Mouse (Mus musculus) liver, embryonic 12.5 days (tissue): ENCODE results near the gene Plppr4. TPM values are rescaled to one million over a fixed set of nuclear protein-coding genes. Genes with fewer than 3 reads are reported as not detected.

Source experiments
- ATAC-seq: fragments of 200-750 bp; cut with Nextera tagmentation; 2 replicates; pipeline ENCODE4 v1.8.0; 2017; ENCODE audit warnings: moderate number of reproducible peaks, mild to moderate bottlenecking, moderate library complexity
- H3K27ac ChIP-seq: fragments of 300-500 bp; sonication (generic); 2 replicates; pipeline ENCODE4 v1.5.1; 2016; ENCODE audit warnings: mild to moderate bottlenecking
- H3K27me3 ChIP-seq: fragments of 300-500 bp; sonication (generic); replicated peaks from 2 replicates; pipeline ENCODE4 v1.6.1; 2016; ENCODE audit warnings: mild to moderate bottlenecking, moderate library complexity
- H3K36me3 ChIP-seq: fragments of 300-500 bp; sonication (generic); 2 replicates; pipeline ENCODE4 v1.6.1; 2016; ENCODE audit warnings: mild to moderate bottlenecking, moderate library complexity
- H3K4me1 ChIP-seq: fragments of 300-500 bp; sonication (generic); 2 replicates; pipeline ENCODE4 v1.6.1; 2016
- H3K4me2 ChIP-seq: fragments of 300-500 bp; sonication (generic); 2 replicates; pipeline ENCODE4 v1.6.1; 2016; ENCODE audit warnings: mild to moderate bottlenecking, moderate library complexity
- H3K4me3 ChIP-seq: fragments of 300-500 bp; sonication (generic); 2 replicates; pipeline ENCODE4 v1.5.1; 2016; ENCODE audit warnings: mild to moderate bottlenecking, moderate library complexity
- H3K9ac ChIP-seq: fragments of 300-500 bp; sonication (generic); 2 replicates; pipeline ENCODE4 v1.6.1; 2016; ENCODE audit warnings: mild to moderate bottlenecking, moderate library complexity
- H3K9me3 ChIP-seq: fragments of 300-500 bp; sonication (generic); replicated peaks from 2 replicates; pipeline ENCODE4 v1.6.1; 2016; ENCODE audit warnings: mild to moderate bottlenecking, moderate library complexity
- WGBS: fragments of 180-500 bp; shearing (Covaris S2); methylation state at CpG from one replicate; pipeline ENCODE4 v1.1.7; 2016; ENCODE audit not compliant: insufficient replicate concordance; 5-methylcytosine and 5-hydroxymethylcytosine counted together
- polyA plus RNA-seq: library from polyadenylated mRNA; unstranded; fragments of >200 nt; fragmentation: Nextera tagmentation; extraction: Ambion mirVana; gene quantifications from 2 replicates; pipeline ENCODE4 v1.2.1, GENCODE M21; 2016

The Plppr4 gene
- polyA plus RNA-seq = 0.06 TPM in 1 of 2 replicates, not detected in the other

GRCm38 (mm10) chr3:117360528-117360927, at the start of gene Plppr4:
Plppr4 (minus strand) TSS chr3:117360876.
- peak within 1 kb of the TSS; percentile 39 for H3K4me3 ChIP-seq
- H3K36me3 ChIP-seq = no peaks in the 10 kb centered on the region
- no peak within 1 kb of the TSS for H3K27ac ChIP-seq
- no peaks in the 10 kb centered on the region for H3K4me1 ChIP-seq
- peak within 1 kb of the TSS; percentile 65 for H3K4me2 ChIP-seq
- H3K9me3 ChIP-seq = no peaks in the 10 kb centered on the region
- no peak for ATAC-seq
- H3K27me3 ChIP-seq = peaks cover 25% of the 10 kb centered on the region
- H3K9ac ChIP-seq = 0 out of 2 replicates have a peak within 1 kb of the TSS, but pooled peaks have one; percentile 12
- 37% methylated on average over 5 of the region's 5 CpGs for WGBS

- ATAC-seq = no peak
- H3K9ac ChIP-seq = no peak overlapping the region
- H3K4me2 ChIP-seq = no peak overlapping the region
- H3K4me1 ChIP-seq = no peaks in the 10 kb centered on the region
- 73% methylated on average over 2 of the region's 2 CpGs for WGBS
- no peaks in the 10 kb centered on the region for H3K36me3 ChIP-seq
- H3K27ac ChIP-seq = no peak overlapping the region
- no peak overlapping the region for H3K4me3 ChIP-seq
- H3K27me3 ChIP-seq = no peaks in the 10 kb centered on the region
- no peaks in the 10 kb centered on the region for H3K9me3 ChIP-seq
These were observed 45.1 kb upstream of the Plppr4 start for GRCm38 (mm10) chr3:117405821-117406220.

GRCm38 (mm10) chr3:117403740-117404139, 43.1 kb upstream of the Plppr4 start:
- no peaks in the 10 kb centered on the region for H3K27me3 ChIP-seq
- H3K4me3 ChIP-seq = no peak overlapping the region
- WGBS = 60% methylated on average over 3 of the region's 3 CpGs
- no peaks in the 10 kb centered on the region for H3K4me1 ChIP-seq
- no peak overlapping the region for H3K27ac ChIP-seq
- H3K36me3 ChIP-seq = no peaks in the 10 kb centered on the region
- no peaks in the 10 kb centered on the region for H3K9me3 ChIP-seq
- ATAC-seq = no peak
- H3K4me2 ChIP-seq = no peak overlapping the region
- no peak overlapping the region for H3K9ac ChIP-seq

GRCm38 (mm10) chr3:117366041-117366440, 5.4 kb upstream of the Plppr4 start:
- no peaks in the 10 kb centered on the region for H3K4me1 ChIP-seq
- no peaks in the 10 kb centered on the region for H3K9me3 ChIP-seq
- no peak for ATAC-seq
- H3K27me3 ChIP-seq = peaks cover 3% of the 10 kb centered on the region
- no peak overlapping the region for H3K9ac ChIP-seq
- no peak overlapping the region for H3K4me2 ChIP-seq
- H3K36me3 ChIP-seq = no peaks in the 10 kb centered on the region
- no peak overlapping the region for H3K4me3 ChIP-seq
- H3K27ac ChIP-seq = no peak overlapping the region
- WGBS = 59% methylated on average over 1 of the region's 1 CpGs

GRCm38 (mm10) chr3:117359686-117360521, 772 bp downstream of the Plppr4 start:
- peak overlapping the region; percentile 65 for H3K4me2 ChIP-seq
- WGBS = 3% methylated on average over 44 of the region's 46 CpGs

GRCm38 (mm10) chr3:117358981-117359628, 1.6 kb downstream of the Plppr4 start:
- no peak for ATAC-seq
- Histone ChIP-seq H3K27me3 (peaks cover 25% of the 10 kb centered on the region), H3K4me1 (no peaks in the 10 kb centered on the region), H3K4me3 (no peak overlapping the region), H3K9ac (no peak overlapping the region), H3K27ac (no peak overlapping the region), H3K9me3 (no peaks in the 10 kb centered on the region), H3K36me3 (no peaks in the 10 kb centered on the region), H3K4me2 (no peak overlapping the region)
- WGBS = 57% methylated on average over 5 of the region's 5 CpGs

More at GRCm38 (mm10) chr3:117359686-117360521, 772 bp downstream of the Plppr4 start:
- no peaks in the 10 kb centered on the region for H3K4me1 ChIP-seq
- no peaks in the 10 kb centered on the region for H3K36me3 ChIP-seq
- no peak overlapping the region for H3K27ac ChIP-seq
- no peaks in the 10 kb centered on the region for H3K9me3 ChIP-seq
- peak; percentile 51; the same call in 1 of the 2 replicates for ATAC-seq
- peaks cover 25% of the 10 kb centered on the region for H3K27me3 ChIP-seq
- peak overlapping the region; percentile 39 for H3K4me3 ChIP-seq
- 0 out of 2 replicates have a peak overlapping the region, but pooled peaks have one; percentile 12 for H3K9ac ChIP-seq

GRCm38 (mm10) chr3:117357367-117357766, 3.3 kb downstream of the Plppr4 start:
- Histone ChIP-seq H3K4me2 (no peak overlapping the region), H3K9me3 (no peaks in the 10 kb centered on the region), H3K9ac (no peak overlapping the region), H3K27me3 (peaks cover 25% of the 10 kb centered on the region), H3K4me3 (no peak overlapping the region), H3K36me3 (no peaks in the 10 kb centered on the region), H3K4me1 (no peaks in the 10 kb centered on the region), H3K27ac (no peak overlapping the region)
- no peak for ATAC-seq
- WGBS = 58% methylated on average over 3 of the region's 3 CpGs

GRCm38 (mm10) chr3:117353940-117354339, 6.7 kb downstream of the Plppr4 start:
- Histone ChIP-seq H3K4me2 (no peak overlapping the region), H3K4me3 (no peak overlapping the region), H3K9ac (no peak overlapping the region), H3K27me3 (peaks cover 1% of the 10 kb centered on the region; the same call in 1 of the 2 replicates), H3K9me3 (no peaks in the 10 kb centered on the region), H3K27ac (no peak overlapping the region), H3K36me3 (no peaks in the 10 kb centered on the region), H3K4me1 (no peaks in the 10 kb centered on the region)
- ATAC-seq = no peak
- WGBS = 53% methylated on average over 2 of the region's 2 CpGs

- no peak for ATAC-seq
- 65% methylated on average over 1 of the region's 1 CpGs for WGBS
- no peak overlapping the region for H3K4me2 ChIP-seq
- H3K9me3 ChIP-seq = no peaks in the 10 kb centered on the region
- H3K36me3 ChIP-seq = no peaks in the 10 kb centered on the region
- no peak overlapping the region for H3K27ac ChIP-seq
- H3K4me1 ChIP-seq = no peaks in the 10 kb centered on the region
- no peak overlapping the region for H3K9ac ChIP-seq
- no peaks in the 10 kb centered on the region for H3K27me3 ChIP-seq
- no peak overlapping the region for H3K4me3 ChIP-seq
These were observed 14.3 kb downstream of the Plppr4 start for GRCm38 (mm10) chr3:117346351-117346750.

GRCm38 (mm10) chr3:117331502-117331901, 29.2 kb downstream of the Plppr4 start:
- H3K4me3 ChIP-seq = no peak overlapping the region
- H3K27me3 ChIP-seq = no peaks in the 10 kb centered on the region
- no peak overlapping the region for H3K27ac ChIP-seq
- H3K9me3 ChIP-seq = no peaks in the 10 kb centered on the region
- no peak for ATAC-seq
- H3K9ac ChIP-seq = no peak overlapping the region
- H3K36me3 ChIP-seq = no peaks in the 10 kb centered on the region
- H3K4me1 ChIP-seq = no peaks in the 10 kb centered on the region
- WGBS = 82% methylated on average over 10 of the region's 10 CpGs
- H3K4me2 ChIP-seq = no peak overlapping the region

- Histone ChIP-seq H3K27ac (no peak overlapping the region), H3K9ac (no peak overlapping the region), H3K27me3 (no peaks in the 10 kb centered on the region), H3K4me2 (no peak overlapping the region), H3K36me3 (no peaks in the 10 kb centered on the region), H3K4me1 (no peaks in the 10 kb centered on the region), H3K9me3 (no peaks in the 10 kb centered on the region), H3K4me3 (no peak overlapping the region)
- 71% methylated on average over 6 of the region's 6 CpGs for WGBS
- ATAC-seq = no peak
These were observed 31.2 kb downstream of the Plppr4 start for GRCm38 (mm10) chr3:117329485-117329884.

GRCm38 (mm10) chr3:117326551-117326950, 34.1 kb downstream of the Plppr4 start:
- H3K4me3 ChIP-seq = no peak overlapping the region
- ATAC-seq = no peak
- H3K9me3 ChIP-seq = no peaks in the 10 kb centered on the region
- no peak overlapping the region for H3K27ac ChIP-seq
- H3K4me2 ChIP-seq = no peak overlapping the region
- H3K36me3 ChIP-seq = no peaks in the 10 kb centered on the region
- H3K27me3 ChIP-seq = no peaks in the 10 kb centered on the region
- H3K9ac ChIP-seq = no peak overlapping the region
- 71% methylated on average over 5 of the region's 5 CpGs for WGBS
- no peaks in the 10 kb centered on the region for H3K4me1 ChIP-seq
